Mouse (Mus musculus): ENCODE measurements at regions not wholly inside any gene's neighbourhood (a gene's known extent, or its start where the extent isn't known, plus 50 kb on each side); places are given as distances from the start of the nearest gene placed in this dataset.
A peak's percentile ranks its signal among the peaks of the same experiment; 100 is the strongest.

- DNase-seq, result no peak
Observed at GRCm38 (mm10) chr14:67550462-67551185, 1541.6 kb upstream of the Gulo start.

DNA sequence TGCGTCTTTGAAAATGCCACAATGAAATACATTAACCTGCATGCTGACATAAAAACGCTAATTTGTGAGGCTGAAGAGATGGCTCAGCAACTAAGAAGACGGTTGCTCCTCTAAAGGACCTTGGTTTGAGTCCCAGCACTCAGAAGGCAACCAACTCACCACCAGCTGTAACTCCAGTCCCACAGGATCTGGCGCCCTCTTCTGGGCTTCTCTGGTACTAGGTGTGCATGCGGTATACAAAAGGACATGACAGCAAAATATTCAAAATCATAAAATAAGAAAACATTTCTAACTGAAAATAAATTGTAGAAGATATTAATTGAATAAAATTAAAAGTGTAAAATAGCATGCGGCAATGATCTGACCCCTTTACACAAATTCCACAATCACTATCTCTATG, 1539.7 kb upstream of the Gulo start:
- DNase-seq, result peak; percentile 23

GRCm38 (mm10) chr14:67545036-67545435, 1536.0 kb upstream of the Gulo start:
- DNase-seq, result no peak

DNA sequence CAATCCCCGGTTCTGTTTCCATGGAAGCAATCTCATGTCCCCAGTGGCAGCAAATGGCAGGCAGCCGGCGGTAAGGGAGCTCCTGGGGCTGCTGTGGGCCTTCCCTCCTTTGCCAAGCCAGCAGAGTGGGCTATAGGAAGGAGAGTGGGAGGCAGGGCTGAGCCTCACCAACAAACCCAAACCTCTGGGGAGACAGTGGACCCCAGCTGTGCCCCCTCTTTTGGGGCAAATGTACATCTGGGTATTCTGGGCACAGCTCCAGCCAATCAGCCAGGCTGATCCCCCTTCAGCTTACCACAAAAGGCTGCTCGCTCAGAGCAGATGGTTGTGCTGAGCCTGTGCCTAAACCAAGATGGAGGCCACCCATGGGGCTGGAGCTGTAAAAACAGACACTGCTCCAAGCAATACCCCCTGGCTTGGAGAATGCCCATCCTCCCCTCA, 1532.3 kb upstream of the Gulo start:
- DNase-seq, result peak; percentile 66

GRCm38 (mm10) chr14:67538696-67539095, 1529.7 kb upstream of the Gulo start:
- DNase-seq, result peak; percentile 16

DNA sequence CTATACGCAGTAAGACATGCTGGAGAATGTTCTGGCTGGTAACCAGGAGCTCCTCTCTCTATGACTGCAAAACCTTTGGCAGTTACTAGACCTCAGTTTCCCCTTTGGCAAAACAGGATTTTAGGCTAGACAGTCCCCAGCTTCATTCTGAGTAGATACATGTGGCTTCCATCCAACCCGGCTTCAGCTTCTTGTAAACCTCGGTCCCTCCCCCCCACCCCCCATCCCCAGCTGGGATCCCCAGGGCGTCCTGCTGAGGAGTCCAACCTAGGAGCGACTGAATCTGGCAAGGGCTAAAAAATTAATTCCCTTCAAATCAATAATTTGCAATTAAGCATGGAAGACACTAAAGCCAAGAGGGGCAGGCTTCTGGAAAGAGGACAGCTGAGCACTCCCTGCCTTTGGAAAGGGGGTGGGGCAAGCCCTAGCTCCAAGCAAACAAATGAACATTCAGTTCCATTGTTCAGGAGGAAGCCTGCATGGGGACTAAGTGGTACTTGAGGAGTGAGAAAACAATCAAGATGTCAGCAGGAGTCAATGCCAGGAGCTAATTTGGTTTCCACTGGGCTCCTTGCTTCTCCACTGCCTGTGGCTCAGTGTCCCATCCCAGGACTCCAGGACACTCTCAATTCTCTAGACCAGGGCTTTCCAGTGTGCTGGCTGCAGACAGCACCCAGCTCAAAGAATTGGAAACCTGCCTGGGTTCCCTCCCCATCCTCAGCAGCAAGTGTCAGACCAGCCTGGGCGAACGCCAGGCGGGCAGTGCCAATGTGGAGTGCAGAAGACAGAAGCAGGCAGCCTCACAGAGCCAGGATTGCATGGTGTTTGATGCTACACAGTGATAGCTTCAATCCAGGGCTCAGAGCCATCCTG, 1528.0 kb upstream of the Gulo start:
- DNase-seq, result peak; percentile 60

DNA sequence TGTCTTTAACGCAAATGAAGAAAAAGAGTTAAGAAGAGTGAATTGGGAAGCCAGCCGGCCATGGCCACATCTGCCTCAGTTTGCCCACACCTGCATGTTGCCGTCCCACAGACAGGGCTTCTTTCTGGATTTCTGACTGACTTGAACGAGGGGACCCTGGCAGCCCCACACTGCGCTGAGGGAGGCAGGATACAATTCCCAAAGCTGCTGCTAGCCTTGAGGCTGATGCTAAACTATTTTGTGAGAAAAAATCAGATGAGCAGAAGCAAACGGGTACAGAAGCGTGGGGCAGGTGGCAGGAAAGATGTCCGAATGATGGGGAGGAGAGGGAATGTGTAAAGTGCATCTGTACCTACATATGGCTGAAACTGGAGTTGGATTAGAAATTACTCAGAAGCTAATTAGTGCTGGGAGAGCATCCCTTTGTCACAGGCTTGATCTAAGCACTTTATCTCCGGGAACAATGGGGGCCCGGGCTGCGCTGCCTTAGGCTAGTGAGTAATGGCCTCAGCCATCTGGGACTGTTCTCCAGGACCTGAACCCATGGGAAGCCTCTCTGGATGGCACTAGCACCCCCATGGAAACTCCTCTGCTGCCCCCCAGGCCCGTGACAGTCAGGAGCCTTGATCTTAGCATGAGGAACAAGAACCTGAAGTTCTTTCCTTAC, 1497.9 kb upstream of the Gulo start:
- no peak for DNase-seq

DNA sequence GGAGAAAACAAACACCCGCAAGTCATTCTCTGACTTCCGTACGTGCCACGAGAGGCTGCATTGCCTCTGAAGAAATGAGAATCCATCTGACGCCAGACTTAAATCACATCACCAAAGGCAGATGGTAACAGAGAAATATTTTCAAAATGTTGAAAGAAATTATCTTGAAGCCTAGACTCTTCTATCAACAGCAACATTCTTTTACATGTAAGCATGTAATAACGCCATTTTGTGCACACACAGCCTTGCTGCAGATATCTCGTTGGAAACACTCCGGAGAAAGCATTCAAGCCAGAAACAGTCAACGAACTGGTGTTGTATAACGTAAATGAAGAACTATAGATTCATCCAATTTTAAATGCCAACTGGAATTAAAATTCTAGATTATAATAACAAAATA, 1483.1 kb upstream of the Gulo start:
- no peak for DNase-seq

- no peak for DNase-seq
Observed at GRCm38 (mm10) chr14:67486676-67487075, 1477.7 kb upstream of the Gulo start.

DNA sequence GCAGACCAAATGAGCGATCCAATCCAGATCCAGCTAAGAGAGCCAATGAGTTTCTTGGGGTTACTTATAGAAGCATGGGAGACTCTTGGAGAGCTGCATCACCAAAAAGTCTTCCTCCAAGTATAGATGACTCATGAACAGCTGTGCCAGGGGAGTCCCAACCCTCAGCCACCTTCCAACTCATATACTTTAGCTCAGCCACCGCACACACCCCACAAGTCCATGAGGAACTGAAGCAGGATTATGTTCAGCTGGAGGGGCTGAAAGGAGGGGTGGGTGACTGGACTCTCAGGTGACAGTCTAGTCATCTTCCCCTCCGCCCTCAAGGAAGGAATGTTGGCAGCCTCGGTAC, 1476.4 kb upstream of the Gulo start:
- DNase-seq, result no peak

DNA sequence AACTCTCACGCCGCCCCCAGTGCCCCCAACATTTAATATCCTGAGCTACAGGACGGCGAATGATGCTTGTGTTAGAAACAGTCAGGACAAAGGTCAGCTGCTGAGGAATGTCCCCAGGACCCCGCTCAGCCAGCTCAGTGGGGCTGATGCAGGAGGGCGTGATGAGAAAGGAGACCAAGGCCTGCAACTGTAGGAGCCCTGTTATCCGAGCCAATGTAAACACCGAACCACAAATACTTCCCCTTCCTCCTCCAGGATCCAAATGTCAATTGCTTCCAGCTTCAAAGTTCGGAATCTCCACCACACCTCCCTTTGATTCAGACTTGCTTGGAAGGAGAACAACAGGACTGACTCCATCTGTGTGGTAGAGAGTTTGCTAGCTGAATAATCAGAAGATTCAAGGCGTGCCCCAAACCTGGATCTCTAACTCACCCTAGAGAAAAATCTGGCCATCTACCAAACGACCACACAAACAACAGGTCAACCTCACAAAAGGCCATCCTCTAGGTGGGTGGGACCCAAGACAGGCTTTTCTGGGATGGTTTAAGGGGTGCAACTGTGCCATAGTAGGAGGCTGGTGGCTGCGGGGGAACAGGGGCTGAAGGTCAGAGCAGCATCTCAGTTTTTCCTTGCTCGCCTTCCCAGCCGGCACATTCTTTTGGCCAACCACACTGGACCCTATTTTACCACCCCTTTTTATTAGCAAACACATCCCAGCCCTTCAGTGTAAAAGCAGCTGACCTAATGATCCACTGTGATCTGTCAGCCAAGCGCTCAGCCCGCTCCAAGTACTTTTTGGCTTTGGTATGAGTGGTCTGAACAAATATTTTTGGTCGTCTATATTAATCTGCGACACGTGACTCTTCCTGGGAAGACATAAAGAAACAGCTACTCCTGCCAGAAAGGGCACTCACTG, 1475.8 kb upstream of the Gulo start:
- DNase-seq, result no peak

All from heart, postnatal 4 days (tissue).